Comparison of ENCODE assay signal across 11 mouse cellular contexts in genomic region chr8:73201854-73202253, GRCm38 (mm10).
DNase-seq lines count a peak whose midpoint lies in the region; ATAC-seq and TF ChIP-seq lines count a peak whose summit lies in the region.
"Had no signal": no experiment of that assay in that cellular context is flagged by ENCODE, and none has a peak within 500 bp of the region (broad histone marks: within the 10 kb centered on the region; RNA-seq: fewer than 3 reads in every experiment).

No protein-coding gene starts in this region.

- no peak for TF ChIP-seq POLR2A in heart, adult 2 months (IDR thresholded peaks at IDR 0.05; ENCODE audit: insufficient read depth, low read depth, low read length)

- H3K27ac ChIP-seq in heart, adult 2 months, result no peak overlapping the region
- no peak overlapping the region for H3K27ac ChIP-seq in liver, postnatal 0 days (ENCODE audit: low read depth)
- no peak overlapping the region for H3K27ac ChIP-seq in liver, embryonic 11.5 days (ENCODE audit: low read depth, low read length)
- H3K27ac ChIP-seq: heart, embryonic 15.5 days; neural tube, embryonic 12.5 days had no signal

- no peaks in the 10 kb centered on the region for H3K27me3 ChIP-seq in heart, adult 2 months (ENCODE audit: control insufficient read depth, insufficient read depth, low read length)
- no peaks in the 10 kb centered on the region for H3K27me3 ChIP-seq in liver, postnatal 0 days (ENCODE audit: insufficient read depth, low read length)
- no peaks in the 10 kb centered on the region for H3K27me3 ChIP-seq in liver, embryonic 11.5 days (replicated peaks; ENCODE audit: control insufficient read depth, insufficient read depth, low read length)
- H3K27me3 ChIP-seq: heart, embryonic 15.5 days; neural tube, embryonic 12.5 days had no signal

- no peak for TF ChIP-seq EP300 in heart, adult 2 months (IDR thresholded peaks at IDR 0.05; ENCODE audit: insufficient read depth, low read depth, low read length)
- TF ChIP-seq EP300 in liver, postnatal 0 days (IDR thresholded peaks at IDR 0.05; ENCODE audit: low read depth), result no peak

- no peak for ATAC-seq in liver, postnatal 0 days
- ATAC-seq in liver, embryonic 11.5 days (replicated peaks; ENCODE audit: low FRiP score), result no peak

- DNase-seq in heart, adult 2 months, result no peak
- DNase-seq in heart, adult 9 months (ENCODE audit: low spot score in 2 of 2), result no peak
- DNase-seq in liver, postnatal 0 days, result peak; percentile 22
- no peak for DNase-seq in liver, embryonic 11.5 days (ENCODE audit: low spot score)
- DNase-seq in ES-CJ7 (ENCODE audit: low read depth, low spot score), result peak; percentile 11
- DNase-seq in adrenal gland, postnatal 36 days, result peak; percentile 3 to 25
- DNase-seq in left cerebral cortex, postnatal 4 days, result no peak
- DNase-seq in embryo, embryonic 11 days, result no peak

- 84% methylated on average over 2 of the region's 2 CpGs for WGBS in heart, adult 2 months
- 86% methylated on average over 2 of the region's 2 CpGs for WGBS in liver, postnatal 0 days (ENCODE audit: insufficient replicate concordance)
- 65% methylated on average over 2 of the region's 2 CpGs for WGBS in liver, embryonic 11.5 days

- intact Hi-C loops in heart, adult 2 months (cut with DNase I), result loop anchor here (10.0 kb wide), 1 partner anchor 257 kb away; no protein-coding TSS in a partner anchor
- intact Hi-C loops in left cerebral cortex, postnatal 4 days (cut with DNase I), result no loop called here

- no peak overlapping the region for H3K9ac ChIP-seq in heart, adult 2 months (ENCODE audit: low read depth, low read length)
- H3K9ac ChIP-seq in liver, postnatal 0 days (replicated peaks), result no peak overlapping the region
- H3K9ac ChIP-seq in liver, embryonic 11.5 days (ENCODE audit: low read depth, low read length), result no peak overlapping the region
- H3K9ac ChIP-seq: heart, embryonic 15.5 days; neural tube, embryonic 12.5 days had no signal

- H3K4me1 ChIP-seq in heart, adult 2 months (ENCODE audit: control insufficient read depth, insufficient read depth, low read length), result no peaks in the 10 kb centered on the region; the same call in none of the 2 replicates
- H3K4me1 ChIP-seq in liver, postnatal 0 days (ENCODE audit: insufficient read depth), result no peaks in the 10 kb centered on the region
- no peaks in the 10 kb centered on the region for H3K4me1 ChIP-seq in liver, embryonic 11.5 days (replicated peaks; ENCODE audit: control insufficient read depth, insufficient read depth, low read length)
- H3K4me1 ChIP-seq: neural tube, embryonic 12.5 days had no signal

- no peak overlapping the region for H3K4me3 ChIP-seq in heart, adult 2 months
- no peak overlapping the region for H3K4me3 ChIP-seq in liver, postnatal 0 days (ENCODE audit: low read depth, low read length)
- no peak overlapping the region for H3K4me3 ChIP-seq in liver, embryonic 11.5 days (ENCODE audit: low read depth, low read length)
- H3K4me3 ChIP-seq: heart, embryonic 15.5 days; neural tube, embryonic 12.5 days had no signal

- H3K9me3 ChIP-seq in liver, postnatal 0 days (ENCODE audit: low read length), result no peaks in the 10 kb centered on the region
- no peaks in the 10 kb centered on the region for H3K9me3 ChIP-seq in liver, embryonic 11.5 days (ENCODE audit: control insufficient read depth, low read length)
- H3K9me3 ChIP-seq: heart, embryonic 15.5 days; neural tube, embryonic 12.5 days had no signal

- H3K36me3 ChIP-seq in heart, adult 2 months (ENCODE audit: control insufficient read depth, insufficient read depth, low read length), result no peaks in the 10 kb centered on the region
- H3K36me3 ChIP-seq in liver, postnatal 0 days (replicated peaks; ENCODE audit: insufficient read depth, low read length), result no peaks in the 10 kb centered on the region
- no peaks in the 10 kb centered on the region for H3K36me3 ChIP-seq in liver, embryonic 11.5 days (ENCODE audit: control insufficient read depth, insufficient read depth, low read length)
- H3K36me3 ChIP-seq: heart, embryonic 15.5 days; neural tube, embryonic 12.5 days had no signal

- H3K79me2 ChIP-seq in heart, adult 2 months (replicated peaks; ENCODE audit: control insufficient read depth, insufficient read depth, low read length), result no peaks in the 10 kb centered on the region

- H3K4me2 ChIP-seq in liver, postnatal 0 days (ENCODE audit: low read depth, low read length), result no peak overlapping the region
- H3K4me2 ChIP-seq in liver, embryonic 11.5 days, result no peak overlapping the region
- H3K4me2 ChIP-seq: heart, embryonic 15.5 days; midbrain, embryonic 11.5 days; neural tube, embryonic 12.5 days had no signal

- peak; percentile 46 for TF ChIP-seq CTCF in heart, adult 2 months (IDR thresholded peaks at IDR 0.05)
- peak; percentile 51 for TF ChIP-seq CTCF in liver, postnatal 0 days (IDR thresholded peaks at IDR 0.05; ENCODE audit: low read depth)

Comparison
In these comparisons a context has a peak if more than half of its experiments do, and no peak if none do; other contexts are left out.
1. DNase-seq: peak in liver, postnatal 0 days (single experiment), ES-CJ7 (single experiment) and adrenal gland, postnatal 36 days (2 of 2); none in heart, adult 2 months (0 of 2), heart, adult 9 months (0 of 2), liver, embryonic 11.5 days (single experiment), left cerebral cortex, postnatal 4 days (single experiment) and embryo, embryonic 11 days (single experiment).